Mouse (Mus musculus) stomach, postnatal 0 days (tissue): ENCODE data around the gene Asna1. TPM values are rescaled to one million over a fixed set of nuclear protein-coding genes. Genes with fewer than 3 reads are reported as not detected.

ENCODE experiments used
- ATAC-seq: fragments of 200-750 bp; cut with Nextera tagmentation; 2 replicates; pipeline ENCODE4 v1.8.0; 2017; ENCODE audit not compliant: low FRiP score, low TSS enrichment
- DNase-seq: peaks from one replicate; pipeline ENCODE4 v3.0.0-alpha.2; 2016; ENCODE audit warnings: low spot score
- H3K27ac ChIP-seq: fragments of 300-500 bp; sonication (generic); replicated peaks from 2 replicates; pipeline ENCODE4 v1.5.1; 2014; ENCODE audit warnings: mild to moderate bottlenecking, control low read depth
- H3K27me3 ChIP-seq: fragments of 300-500 bp; sonication (generic); 2 replicates; pipeline ENCODE4 v1.6.1; 2014; ENCODE audit warnings: low read length; ENCODE audit not compliant: control insufficient read depth, insufficient read depth
- H3K36me3 ChIP-seq: fragments of 300-500 bp; sonication (generic); 2 replicates; pipeline ENCODE4 v1.6.1; 2014; ENCODE audit warnings: low read length, mixed read lengths; ENCODE audit not compliant: control insufficient read depth, insufficient read depth
- H3K4me1 ChIP-seq: fragments of 300-500 bp; sonication (generic); replicated peaks from 2 replicates; pipeline ENCODE4 v1.6.1; 2014; ENCODE audit warnings: antibody characterized with exemption; ENCODE audit not compliant: control insufficient read depth, insufficient read depth
- H3K4me2 ChIP-seq: fragments of 300-500 bp; sonication (generic); replicated peaks from 2 replicates; pipeline ENCODE4 v1.6.1; 2014; ENCODE audit warnings: low read depth, mild to moderate bottlenecking, control low read depth, moderate library complexity
- H3K4me3 ChIP-seq: fragments of 300-500 bp; sonication (generic); 2 replicates; pipeline ENCODE4 v1.5.1; 2014; ENCODE audit warnings: low read depth, low read length, control low read depth
- H3K9ac ChIP-seq: fragments of 300-500 bp; sonication (generic); 2 replicates; pipeline ENCODE4 v1.6.1; 2014; ENCODE audit warnings: mild to moderate bottlenecking, low read length, control low read depth, mixed read lengths
- H3K9me3 ChIP-seq: fragments of 300-500 bp; sonication (generic); 2 replicates; pipeline ENCODE4 v1.6.1; 2016; ENCODE audit warnings: low read length; ENCODE audit not compliant: control insufficient read depth
- CTCF ChIP-seq: IDR thresholded peaks from 2 replicates; pipeline ENCODE4 v1.5.1; 2016; ENCODE audit warnings: antibody characterized with exemption, low read depth, mild to moderate bottlenecking, moderate library complexity
- EP300 ChIP-seq: optimal IDR thresholded peaks from 2 replicates; pipeline ENCODE3; 2016; ENCODE audit warnings: antibody characterized with exemption
- WGBS: fragments of 180-500 bp; shearing (Covaris S2); extraction: QIAGEN DNeasy Blood & Tissue Kit; methylation state at CpG from one replicate; pipeline ENCODE4 v1.1.7; 2014; 5-methylcytosine and 5-hydroxymethylcytosine counted together
- polyA plus RNA-seq: library from polyadenylated mRNA; unstranded; fragments of >200 nt; fragmentation: Nextera tagmentation; extraction: Ambion mirVana; gene quantifications from 2 replicates; pipeline ENCODE4 v1.2.1, GENCODE M21; 2015

The Asna1 gene
- 68.0 and 71.8 TPM in 2 replicates for polyA plus RNA-seq

DNA sequence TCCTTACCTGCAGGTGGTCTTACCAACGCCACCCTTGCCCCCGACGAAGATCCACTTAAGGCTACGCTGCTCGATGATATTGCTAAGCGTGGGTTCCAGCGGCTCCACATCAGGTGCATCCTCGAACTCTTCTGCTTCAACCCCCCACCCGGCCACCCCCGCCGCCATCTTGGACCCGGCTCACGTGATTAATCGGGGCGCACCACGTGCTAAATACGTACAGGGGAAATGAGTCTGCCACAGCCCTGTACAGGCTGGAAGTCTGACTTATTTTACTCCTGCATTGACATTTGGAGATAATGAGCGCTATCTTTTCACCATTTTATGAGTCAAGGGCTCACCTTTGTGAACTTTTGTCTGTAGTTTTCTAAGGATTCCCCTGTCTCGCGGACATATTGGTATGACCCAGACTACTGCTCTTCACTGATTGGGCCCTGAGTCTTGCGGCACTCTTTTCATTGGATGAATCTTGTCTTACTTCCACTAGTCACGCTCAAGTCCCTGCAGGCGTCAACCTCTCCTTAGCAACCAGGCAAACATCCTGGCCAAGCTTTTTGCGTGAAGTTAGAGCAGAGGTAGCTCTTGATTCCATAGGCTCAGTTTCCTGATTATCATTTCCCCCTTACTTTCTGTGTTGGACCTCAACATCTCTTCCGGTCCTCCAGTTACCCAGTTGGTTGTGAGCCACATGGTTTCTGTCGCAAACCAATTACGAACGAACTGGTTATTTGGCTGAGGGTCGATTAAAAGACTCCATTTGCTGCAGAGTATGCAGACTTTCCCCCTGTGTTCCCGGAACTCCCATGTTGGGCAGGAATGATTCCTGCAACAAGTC lies at the start of gene Asna1:
Gene Asna1, minus strand, starts transcription at position 184 of the 835 bp plus-strand sequence.
- H3K9me3 ChIP-seq = no peaks in the 10 kb centered on the region
- peak within 1 kb of the TSS; percentile 91 for H3K4me2 ChIP-seq
- H3K36me3 ChIP-seq = peaks cover 12% of the 10 kb centered on the region
- H3K27ac ChIP-seq = peak within 1 kb of the TSS; percentile 95
- H3K27me3 ChIP-seq = no peaks in the 10 kb centered on the region
- TF ChIP-seq CTCF = no peak
- TF ChIP-seq EP300 = no peak
- DNase-seq (peak; percentile 85), ATAC-seq (peak; percentile 92)
- H3K4me1 ChIP-seq = peaks cover 3% of the 10 kb centered on the region; the same call in 1 of the 2 replicates
- peak within 1 kb of the TSS; percentile 81 for H3K9ac ChIP-seq
- 3% methylated on average over 30 of the region's 30 CpGs for WGBS
- peak within 1 kb of the TSS; percentile 79 for H3K4me3 ChIP-seq

DNA sequence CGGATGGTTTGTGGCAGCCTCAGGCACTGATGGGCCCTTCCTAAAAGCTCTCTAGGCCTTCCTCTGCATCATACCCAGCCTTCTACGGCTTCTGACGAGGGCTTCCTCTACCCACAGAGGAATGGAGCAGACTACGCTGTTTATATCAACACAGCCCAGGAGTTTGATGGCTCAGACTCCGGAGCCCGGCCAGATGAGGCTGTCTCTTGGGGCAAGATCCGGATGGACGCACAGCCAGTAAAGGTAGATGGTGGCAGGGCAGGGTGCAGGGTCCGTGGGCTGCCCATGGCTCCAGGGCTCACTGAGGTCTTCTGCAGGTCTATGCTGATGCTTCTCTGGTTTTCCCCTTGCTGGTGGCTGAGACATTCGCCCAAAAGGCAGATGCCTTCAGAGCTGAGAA lies 49.5 kb upstream of the Asna1 start:
- ATAC-seq = no peak
- peaks cover 11% of the 10 kb centered on the region; the same call in 1 of the 2 replicates for H3K36me3 ChIP-seq
- 92% methylated on average over 10 of the region's 10 CpGs for WGBS

DNA sequence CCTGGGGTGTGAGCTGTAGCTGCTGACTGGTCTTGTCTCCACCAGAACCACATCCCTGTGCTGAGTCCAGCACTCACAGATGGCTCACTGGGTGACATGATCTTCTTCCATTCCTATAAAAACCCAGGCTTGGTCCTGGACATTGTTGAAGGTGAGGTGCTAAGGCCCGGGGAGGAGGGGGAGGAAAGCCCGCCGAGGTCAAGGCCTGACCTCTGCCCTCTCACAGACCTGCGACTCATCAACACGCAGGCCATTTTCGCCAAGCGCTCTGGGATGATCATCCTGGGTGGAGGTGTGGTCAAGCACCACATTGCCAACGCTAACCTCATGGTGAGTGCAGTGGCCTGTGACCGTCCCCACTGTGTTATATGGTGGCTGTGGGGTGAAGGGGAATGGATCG lies 49.1 kb upstream of the Asna1 start:
- ATAC-seq (no peak), DNase-seq (no peak)
- Histone ChIP-seq H3K27me3 (no peaks in the 10 kb centered on the region), H3K27ac (no peak overlapping the region), H3K36me3 (peaks cover 11% of the 10 kb centered on the region; the same call in 1 of the 2 replicates), H3K9me3 (no peaks in the 10 kb centered on the region), H3K4me3 (no peak overlapping the region), H3K4me1 (0 out of 2 replicates have a peak, but pooled peaks cover 4% of the 10 kb centered on the region), H3K9ac (no peak overlapping the region), H3K4me2 (no peak overlapping the region)
- TF ChIP-seq EP300 = no peak
- no peak for TF ChIP-seq CTCF
- WGBS = 78% methylated on average over 10 of the region's 10 CpGs

More for the DNA sequence above, 49.5 kb upstream of the Asna1 start:
- no peaks in the 10 kb centered on the region for H3K9me3 ChIP-seq
- H3K9ac ChIP-seq = no peak overlapping the region
- H3K4me1 ChIP-seq = peaks cover 4% of the 10 kb centered on the region; the same call in 1 of the 2 replicates
- no peak overlapping the region for H3K4me2 ChIP-seq
- H3K27me3 ChIP-seq = no peaks in the 10 kb centered on the region
- TF ChIP-seq EP300 = no peak
- no peak for TF ChIP-seq CTCF
- H3K4me3 ChIP-seq = no peak overlapping the region
- no peak overlapping the region for H3K27ac ChIP-seq
- no peak for DNase-seq

GRCm38 (mm10) chr8:85073041-85073612 lies 48.0 kb upstream of the Asna1 start:
- no peaks in the 10 kb centered on the region for H3K27me3 ChIP-seq
- DNase-seq (no peak), ATAC-seq (no peak)
- no peak overlapping the region for H3K27ac ChIP-seq
- no peak overlapping the region for H3K4me3 ChIP-seq
- WGBS = 92% methylated on average over 15 of the region's 15 CpGs
- H3K4me1 ChIP-seq = 0 out of 2 replicates have a peak, but pooled peaks cover 4% of the 10 kb centered on the region
- no peaks in the 10 kb centered on the region for H3K9me3 ChIP-seq
- no peak overlapping the region for H3K9ac ChIP-seq
- peaks cover 11% of the 10 kb centered on the region; the same call in 1 of the 2 replicates for H3K36me3 ChIP-seq
- H3K4me2 ChIP-seq = no peak overlapping the region
- TF ChIP-seq CTCF (no peak), EP300 (no peak)

DNA sequence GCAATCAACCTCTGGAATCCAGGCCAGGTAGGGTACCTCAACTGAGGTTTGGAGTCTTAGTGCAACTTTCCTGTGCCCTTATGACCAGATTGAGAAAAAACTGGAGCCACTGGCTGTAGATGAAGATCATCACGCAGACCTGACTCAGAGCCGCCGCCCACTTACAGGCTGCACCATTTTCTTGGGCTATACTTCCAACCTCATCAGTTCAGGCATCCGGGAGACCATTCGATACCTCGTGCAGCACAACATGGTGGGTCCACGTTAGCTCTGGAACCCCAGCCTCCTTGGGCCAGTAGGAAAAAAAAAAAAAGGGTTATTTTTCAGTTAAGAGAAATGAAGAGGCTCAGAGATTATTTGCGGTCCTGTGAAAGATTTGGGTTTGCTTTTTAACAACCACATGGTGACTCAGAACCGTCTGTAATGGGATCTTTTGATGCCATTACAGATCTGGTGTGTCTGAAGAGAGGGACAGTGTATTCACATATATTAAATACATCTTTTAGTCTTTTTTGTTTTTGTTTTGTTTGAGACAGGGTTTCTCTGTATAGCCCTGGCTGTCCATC lies 47.4 kb upstream of the Asna1 start:
- TF ChIP-seq CTCF = no peak
- no peak for TF ChIP-seq EP300
- Histone ChIP-seq H3K4me1 (0 out of 2 replicates have a peak, but pooled peaks cover 4% of the 10 kb centered on the region), H3K9ac (peak overlapping the region; percentile 94), H3K4me2 (peak overlapping the region; percentile 68), H3K9me3 (no peaks in the 10 kb centered on the region), H3K36me3 (peaks cover 11% of the 10 kb centered on the region; the same call in 1 of the 2 replicates), H3K27ac (peak overlapping the region; percentile 98), H3K27me3 (no peaks in the 10 kb centered on the region), H3K4me3 (peak overlapping the region; percentile 90)
- ATAC-seq (no peak; the same call in 1 of the 2 replicates), DNase-seq (no peak)
- 37% methylated on average over 9 of the region's 9 CpGs for WGBS
